Mouse (Mus musculus) cerebellum, postnatal 36 days (tissue): ENCODE data around the gene Nkx6-2.

Source experiments
- DNase-seq, 2 experiments: peaks; one replicate each; pipeline ENCODE4 v3.0.0; 2021 to 2022; ENCODE audit warnings: mixed read lengths in 2 of 2

Nkx6-2 gene

DNA sequence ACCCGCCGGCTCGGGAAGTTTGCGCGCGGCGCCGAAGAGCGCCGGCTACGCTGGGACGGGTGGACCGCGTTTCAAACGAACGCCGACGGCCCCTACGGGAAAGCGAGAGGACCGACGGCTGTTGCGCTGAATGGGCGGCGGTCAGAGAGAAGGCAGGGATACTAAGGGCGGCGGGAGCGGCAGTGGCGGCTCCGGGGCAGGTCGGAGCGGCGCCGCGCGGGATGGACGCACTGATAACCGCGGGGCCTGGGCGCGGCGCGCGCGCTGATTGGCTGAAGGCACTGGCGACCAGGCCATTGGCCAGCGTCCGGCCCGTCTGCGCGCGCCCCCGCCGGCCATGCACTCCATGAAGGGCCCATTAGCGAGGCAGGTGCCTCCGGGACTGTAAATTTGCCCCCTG is at the start of gene Nkx6-2:
TSS of gene Nkx6-2 (minus strand) at position 203 of the 400 bp plus-strand sequence.
- peak; percentile 37 to 50 for DNase-seq

DNA sequence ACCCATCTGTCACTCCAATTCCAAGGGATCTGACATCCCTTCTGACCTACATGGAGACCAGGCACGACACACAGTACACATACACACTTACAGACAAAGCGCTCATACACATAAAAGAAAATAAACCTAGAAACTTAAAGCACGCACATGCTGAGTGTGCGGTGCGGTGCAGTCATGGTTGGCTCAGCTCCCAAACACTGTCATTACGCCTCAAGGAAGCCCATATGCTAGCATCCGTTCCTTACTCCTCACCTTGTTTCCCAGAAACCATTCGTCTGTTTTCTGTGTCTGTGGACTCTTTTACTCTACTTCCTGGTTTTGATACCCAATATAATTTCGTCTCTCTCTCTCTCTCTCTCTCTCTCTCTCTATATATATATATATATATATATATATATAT is 42.6 kb upstream of the Nkx6-2 start:
- no peak for DNase-seq

DNA sequence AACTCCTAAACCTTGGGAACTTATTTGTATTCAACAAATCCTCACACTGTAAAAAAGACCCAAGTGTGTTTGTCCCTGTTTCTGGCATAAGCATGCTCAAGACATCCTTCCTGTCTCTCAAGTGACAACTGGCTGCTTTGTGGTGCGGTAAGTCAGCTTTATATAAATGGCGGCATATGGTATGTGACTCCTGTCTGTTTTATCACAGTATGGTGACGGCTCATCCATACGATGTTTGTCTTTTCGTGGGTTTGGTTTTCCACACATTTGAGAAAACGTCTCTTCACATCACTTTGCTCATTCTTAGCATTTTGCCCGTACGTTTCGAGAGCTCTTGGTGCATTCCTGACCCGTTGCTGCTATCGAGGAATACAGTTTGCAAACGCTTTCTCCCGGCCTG is 40.0 kb upstream of the Nkx6-2 start:
- DNase-seq, result no peak

DNA sequence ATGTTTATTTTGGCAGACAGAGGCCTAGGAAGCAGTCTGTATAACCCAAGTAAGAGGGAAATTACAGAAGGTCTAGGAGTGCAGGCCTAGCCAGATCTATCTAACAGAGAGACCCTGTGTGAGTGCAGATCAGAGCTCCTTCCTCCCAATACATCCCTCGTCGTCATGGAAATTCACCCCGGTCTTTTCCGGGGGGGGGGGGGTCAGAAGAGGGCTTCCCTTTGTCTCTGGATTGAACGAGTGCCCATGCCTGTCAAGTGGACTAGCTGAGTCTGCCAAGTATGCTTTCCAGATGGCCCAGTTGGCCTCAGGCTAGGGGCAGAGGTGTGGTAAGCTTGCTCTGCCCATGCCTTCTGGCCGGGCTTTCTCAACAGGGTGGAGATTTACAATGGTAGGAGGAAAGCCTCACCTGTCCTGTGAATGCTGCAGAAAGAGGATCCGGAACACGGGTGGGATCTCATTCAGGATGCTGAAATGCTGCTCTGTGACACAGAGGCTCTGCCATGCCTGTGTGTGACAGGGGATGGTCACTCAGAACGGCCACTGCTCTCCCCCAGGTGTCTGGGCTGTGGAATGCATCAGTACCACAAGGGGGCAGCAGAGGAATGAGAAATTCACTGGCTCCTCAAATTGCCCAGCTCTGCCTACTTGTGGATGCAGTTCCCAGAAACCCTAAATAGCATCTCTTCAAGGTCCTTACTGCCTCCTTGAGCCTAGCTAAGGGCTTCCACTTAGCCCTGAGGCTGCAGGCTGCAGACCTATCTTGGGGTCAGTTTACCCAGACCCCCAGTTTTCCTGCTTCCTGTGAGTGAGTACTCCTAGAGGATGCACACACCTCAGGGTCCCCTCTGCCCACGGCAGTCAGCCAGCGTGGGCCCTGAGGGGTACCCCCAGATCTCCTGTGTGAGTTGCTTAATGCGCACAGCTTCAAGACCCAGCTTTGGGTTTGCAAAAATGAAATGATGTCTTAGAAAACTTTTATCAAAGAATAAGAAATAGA is 33.5 kb upstream of the Nkx6-2 start:
- peak; percentile 72 to 79 for DNase-seq

DNA sequence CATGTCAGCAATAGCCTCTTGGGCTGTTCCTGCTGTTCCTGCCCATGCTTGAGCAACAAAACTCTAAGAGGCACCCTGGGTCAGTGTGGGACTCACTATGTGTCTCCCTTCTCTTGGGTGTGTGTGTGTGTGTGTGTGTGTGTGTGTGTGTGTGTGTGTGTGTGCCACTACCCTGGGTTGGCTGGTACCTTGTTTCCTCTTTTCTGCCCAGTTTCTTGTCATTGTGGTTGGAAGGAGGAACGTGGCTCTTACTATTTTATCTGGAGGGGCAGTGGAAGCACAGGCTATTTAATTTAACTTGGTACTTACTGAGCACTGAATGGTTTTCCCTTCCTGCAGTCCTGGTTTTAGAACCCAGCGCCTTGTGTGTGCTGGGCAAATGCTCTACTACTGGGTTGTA is 27.7 kb upstream of the Nkx6-2 start:
- DNase-seq, result no peak

DNA sequence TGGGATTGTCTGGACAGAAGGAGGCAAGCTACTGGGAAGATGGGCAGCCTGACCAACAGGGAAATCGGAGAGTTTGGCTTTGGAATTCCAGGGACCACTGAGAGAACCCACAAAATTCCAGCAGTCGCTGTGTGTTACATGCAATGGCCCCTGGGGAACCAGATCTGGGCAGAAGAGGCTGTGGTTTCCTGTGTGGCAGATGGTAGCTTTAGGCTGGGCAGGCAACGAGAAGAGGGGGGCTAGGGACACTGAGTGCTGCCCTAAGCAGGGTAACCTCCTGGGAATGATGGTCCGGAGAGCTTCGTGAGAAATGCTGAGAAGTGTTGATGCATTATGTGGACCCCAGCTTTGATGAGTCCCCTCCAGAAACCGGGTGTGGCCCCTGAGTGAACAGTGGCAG is 13.3 kb upstream of the Nkx6-2 start:
- no peak for DNase-seq

DNA sequence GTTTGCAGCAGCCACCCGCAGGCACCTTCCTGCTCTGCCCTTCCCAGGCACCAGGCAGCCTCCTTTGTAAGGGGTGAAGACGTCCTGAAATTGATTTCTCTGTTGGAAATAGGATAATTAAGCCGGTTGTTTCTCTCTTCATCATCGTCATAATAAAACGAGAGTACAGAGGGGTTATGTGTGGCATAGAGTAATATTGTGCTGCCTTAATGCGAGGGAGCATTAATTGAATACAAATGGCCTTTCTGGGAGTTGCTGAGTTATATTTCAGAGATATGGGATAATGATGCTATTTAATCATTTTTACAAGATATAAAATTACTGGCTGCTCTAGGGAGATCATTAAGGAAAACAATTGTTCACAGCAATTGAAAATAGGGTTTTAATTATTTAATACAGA is 12.7 kb upstream of the Nkx6-2 start:
- DNase-seq, result no peak

DNA sequence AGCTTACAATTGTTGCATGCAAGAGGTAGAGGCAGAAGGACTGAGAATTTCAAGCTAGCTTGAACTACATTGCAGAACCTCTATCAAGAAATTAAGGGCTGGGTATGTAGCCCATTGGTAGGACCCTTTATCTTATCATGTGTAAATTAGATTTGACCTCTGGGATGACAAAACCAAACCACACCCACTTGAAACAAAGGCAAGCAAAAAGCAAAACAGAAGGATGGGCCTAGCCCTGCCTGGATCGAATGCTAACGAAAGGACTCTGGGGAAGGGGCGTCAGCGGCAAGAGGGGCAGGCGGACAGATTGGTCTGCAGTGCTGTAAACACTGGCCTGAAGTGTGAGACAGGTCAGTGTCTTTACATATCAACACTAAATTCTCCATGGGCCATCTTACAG is 8.7 kb upstream of the Nkx6-2 start:
- no peak for DNase-seq

DNA sequence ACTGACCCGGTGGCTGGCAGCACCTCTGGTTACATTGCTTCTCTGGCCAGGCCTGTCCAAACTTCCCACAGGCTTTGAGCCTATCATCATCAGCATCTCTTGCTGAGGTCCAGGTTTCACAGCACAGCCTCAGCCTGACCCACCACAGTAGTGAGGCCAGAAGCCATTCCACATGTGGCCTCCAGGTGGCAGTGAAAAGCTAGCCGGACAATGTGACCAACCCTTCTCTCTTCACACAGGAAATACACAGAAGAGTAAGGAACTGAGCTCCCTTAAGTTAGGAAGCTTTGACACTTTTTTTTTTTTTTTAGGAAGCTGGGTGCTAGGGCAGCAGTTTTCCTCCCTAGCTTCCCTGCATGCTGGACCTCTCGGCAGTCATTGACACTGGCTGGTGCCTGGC is 7.7 kb upstream of the Nkx6-2 start:
- DNase-seq, result peak; percentile 41 to 47

DNA sequence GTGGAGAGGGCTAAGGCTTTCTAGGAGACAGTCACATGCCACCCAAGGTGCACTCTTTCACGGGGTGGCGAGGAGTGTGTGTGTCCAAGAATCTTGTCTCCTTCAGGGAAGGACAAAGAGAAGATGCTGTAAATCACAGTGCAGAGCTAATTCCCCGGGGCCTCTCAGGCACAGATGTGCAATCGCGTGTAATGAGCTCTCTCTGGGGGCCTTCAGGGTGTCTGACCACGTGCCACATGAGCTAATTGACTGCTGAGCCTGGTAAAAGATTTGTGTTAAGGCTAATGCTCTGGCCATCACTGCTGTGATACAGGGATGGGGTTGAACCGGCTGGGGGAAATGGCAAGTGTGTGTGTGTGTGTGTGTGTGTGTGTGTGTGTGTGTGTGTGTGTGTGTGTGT is 5.3 kb upstream of the Nkx6-2 start:
- no peak for DNase-seq

DNA sequence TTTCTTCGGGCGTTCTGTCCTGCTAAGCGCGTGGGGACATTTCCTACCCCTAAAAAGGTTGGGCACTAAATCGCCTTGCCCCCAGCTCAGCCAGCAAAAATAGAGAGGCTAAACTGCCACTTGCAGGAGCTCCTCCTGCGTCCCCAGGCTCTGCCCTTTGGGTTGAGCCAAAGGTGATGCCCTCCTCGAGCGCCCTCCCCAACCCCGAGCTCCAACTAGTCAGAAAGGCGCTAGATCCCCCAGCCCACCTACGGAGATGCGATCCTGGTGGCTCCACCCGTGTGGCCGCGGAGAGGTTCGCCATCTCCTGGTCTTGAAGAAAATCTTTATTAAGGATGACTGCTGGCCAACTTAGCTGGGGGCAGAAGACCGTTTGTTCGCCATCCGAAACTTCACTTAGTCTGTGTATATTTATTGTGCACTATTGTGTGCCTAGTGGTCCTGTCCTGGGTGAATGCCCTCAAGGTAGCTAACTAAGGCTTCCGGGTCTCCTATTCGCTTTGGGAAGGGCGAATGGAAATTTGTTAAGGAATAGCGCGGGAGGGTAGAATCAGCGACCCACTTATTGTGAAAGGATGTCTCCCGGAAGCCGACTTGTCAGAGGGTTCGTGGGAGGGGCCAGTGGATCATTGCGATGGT is 2.7 kb upstream of the Nkx6-2 start:
- no peak for DNase-seq

DNA sequence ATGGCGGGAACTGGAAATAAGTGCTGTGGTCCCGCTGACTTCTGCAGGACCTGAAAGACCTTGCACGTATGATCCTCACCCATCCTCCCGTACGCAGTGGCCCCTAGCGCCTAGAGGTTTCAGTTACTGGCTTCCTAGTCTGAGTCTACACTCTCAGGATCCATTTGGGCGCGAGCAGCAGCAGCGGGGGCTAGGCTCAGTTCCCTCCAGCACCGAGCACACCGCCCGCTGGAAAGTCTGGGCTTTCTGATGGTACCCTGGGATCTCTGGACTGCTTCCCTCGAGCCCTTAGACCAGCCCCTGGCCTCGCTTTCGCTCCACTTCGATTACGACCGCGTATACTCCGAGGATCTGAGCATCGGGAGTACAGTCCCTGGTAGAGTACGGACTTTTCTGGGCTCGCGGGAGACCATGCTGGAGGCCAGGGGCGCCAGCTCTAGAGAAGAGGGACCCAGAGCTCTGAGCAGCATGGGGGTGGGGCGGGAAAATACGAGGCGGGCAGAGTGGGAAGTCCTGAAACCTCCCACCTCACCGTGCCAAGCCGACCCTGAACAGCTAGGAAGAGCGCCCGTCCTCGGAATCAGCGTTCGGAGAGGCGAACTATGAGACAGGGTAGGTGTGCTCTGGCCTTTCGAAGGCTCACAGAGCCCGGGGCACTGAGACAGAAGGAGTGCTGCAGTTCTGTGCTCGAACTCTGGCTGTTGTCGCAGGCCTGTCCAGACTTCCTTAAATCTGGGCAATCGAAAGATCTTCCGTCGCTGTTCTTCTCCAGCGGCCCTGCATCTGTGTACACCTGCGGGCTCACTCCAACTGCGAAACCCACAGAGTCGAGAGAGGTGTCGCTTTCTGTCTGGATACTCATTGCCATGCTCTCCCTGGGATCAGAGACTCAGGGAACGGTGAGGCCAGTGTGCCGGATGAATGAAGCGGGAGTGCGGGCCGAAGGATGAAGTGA is 1.9 kb upstream of the Nkx6-2 start:
- peak; percentile 19 to 28 for DNase-seq

DNA sequence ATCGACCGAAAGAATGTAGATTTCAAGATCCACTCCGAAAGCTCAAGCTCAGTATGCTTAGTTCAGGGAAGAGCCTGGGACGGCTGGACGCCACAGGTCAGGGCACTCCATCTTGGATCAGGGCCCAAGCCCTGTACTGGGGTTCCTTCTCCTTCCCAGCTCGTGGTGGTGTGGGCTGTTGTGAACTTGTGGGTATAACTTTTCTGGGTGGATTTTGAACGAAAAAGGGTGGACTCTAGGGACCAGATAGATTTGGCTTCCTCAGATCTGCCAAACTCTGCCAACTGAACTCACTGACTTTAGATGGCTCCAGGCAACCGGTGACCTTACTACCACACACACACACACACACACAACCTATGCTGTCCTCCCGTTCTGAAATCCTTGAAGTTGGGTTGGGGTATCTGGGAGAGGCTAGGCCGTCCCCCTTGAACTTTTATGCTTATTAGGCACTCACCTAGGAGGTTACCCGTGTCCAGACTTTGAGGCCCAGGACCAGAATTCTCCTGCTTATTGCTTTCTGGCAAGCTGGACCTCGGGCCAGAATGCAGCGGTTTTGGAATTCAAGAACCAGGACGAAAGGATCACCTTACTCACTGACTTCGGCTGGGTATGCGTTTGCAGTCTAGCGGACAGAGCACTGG is 619 bp upstream of the Nkx6-2 start:
- DNase-seq, result no peak

DNA sequence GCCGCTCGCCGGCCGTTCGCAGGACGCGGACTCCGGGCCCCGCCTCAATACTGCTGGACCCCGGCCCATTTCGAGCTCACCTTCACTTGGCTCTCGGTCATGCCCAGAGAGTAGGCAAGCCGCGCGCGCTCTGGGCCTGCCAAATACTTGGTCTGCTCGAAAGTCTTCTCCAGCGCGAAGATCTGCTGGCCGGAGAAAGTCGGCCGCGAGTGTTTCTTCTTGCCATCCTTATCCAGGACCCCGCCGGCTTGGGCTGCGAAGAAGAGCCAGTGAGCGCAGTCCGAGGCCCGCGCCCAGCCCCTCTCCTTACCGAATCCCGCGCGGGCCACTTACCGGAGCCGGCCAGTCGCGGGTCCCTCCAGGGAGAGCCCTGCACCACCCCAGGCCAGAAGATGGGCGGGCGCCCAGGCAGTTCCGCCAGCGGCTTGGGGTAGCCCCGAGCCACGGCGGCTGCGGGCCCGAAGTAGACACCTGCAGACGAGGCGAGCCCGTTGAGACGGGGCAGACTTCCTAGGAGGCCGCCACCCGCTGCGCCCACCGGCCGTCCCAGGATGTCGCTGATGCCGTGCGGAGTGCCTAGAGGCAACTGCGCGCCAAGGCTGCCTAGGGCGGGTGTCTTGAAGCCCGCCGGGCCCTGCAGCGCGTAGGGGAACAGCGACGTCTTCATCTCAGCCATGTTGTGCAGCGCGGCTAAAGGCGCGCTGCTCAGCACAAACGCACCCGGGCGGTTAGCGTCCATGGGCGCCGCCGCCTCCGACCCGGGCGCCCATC is 611 bp downstream of the Nkx6-2 start:
- peak; percentile 20 to 24 for DNase-seq

DNA sequence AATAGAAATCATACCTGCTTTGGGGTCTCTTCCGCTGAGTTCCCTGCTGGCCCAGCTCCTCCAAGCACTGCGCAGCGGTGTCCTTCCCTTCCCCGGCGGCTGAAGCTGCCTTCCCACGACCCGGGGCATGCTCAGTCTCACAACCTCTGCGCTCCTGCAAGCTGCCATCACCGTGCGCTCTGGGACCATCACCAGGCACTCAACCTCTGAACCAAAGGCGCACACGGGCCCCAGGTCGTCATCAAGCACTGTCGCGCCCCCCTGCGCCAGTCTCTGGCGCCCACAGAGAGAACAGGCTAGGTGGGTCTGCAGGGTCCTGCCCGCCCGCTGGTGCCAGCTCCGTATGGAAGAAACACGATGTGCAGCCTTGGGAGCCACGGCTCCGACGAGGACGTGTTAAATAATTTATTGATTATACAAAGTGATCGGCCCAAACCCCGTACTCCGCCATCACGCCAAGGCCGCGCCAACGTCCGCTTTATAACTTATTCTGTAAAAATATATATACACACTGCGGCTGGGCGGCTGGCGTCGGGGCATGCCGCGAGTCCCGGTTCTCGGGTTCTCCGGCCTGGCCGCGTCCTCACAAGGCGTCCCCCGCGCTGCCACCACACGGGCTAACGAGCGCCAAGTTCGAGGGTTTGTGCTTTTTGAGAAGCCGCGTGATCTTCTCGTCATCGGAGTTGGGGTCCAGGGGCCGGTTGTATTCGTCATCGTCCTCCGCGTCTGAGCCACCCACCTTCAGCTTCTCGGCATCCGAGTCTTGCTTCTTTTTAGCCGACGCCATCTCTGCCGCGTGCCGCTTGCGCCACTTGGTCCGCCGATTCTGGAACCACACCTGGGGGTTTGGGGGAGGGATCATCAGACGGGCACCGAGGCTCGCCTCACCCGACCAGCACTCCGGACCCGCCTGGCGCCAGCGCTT is 1.5 kb downstream of the Nkx6-2 start:
- DNase-seq, result peak in 1 of 2 experiments; percentile 15

DNA sequence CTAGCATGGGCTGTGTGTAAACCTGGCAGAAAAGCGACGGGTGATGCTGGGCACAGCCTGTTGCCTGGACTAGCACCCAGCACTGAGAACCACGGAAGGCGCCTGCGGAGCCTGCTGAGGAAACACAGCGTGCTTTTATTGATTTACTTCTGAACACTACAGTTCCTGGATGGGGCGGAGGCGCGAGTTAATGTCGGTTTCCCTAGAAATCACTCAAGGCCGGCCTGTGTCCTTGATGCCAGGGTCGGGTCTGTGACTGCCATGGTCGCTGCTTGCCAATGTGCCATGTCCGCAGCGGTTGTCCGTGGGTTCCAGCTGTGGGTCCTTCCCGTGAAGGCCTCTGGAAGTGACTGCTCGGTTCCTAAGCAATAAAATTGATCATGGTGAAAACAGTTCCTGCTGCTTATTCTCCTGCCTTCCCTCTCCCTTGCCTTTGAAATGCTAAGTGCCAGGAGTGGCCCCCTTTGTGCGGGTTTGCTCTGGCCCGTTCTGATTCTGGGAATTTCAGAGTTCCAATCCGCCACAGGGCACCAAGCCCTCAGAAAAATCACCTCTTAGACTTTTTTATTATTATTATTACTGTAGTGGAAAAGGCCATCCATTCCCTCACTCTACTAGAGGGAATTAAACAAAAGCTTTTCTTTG is 3.2 kb downstream of the Nkx6-2 start:
- no peak for DNase-seq

DNA sequence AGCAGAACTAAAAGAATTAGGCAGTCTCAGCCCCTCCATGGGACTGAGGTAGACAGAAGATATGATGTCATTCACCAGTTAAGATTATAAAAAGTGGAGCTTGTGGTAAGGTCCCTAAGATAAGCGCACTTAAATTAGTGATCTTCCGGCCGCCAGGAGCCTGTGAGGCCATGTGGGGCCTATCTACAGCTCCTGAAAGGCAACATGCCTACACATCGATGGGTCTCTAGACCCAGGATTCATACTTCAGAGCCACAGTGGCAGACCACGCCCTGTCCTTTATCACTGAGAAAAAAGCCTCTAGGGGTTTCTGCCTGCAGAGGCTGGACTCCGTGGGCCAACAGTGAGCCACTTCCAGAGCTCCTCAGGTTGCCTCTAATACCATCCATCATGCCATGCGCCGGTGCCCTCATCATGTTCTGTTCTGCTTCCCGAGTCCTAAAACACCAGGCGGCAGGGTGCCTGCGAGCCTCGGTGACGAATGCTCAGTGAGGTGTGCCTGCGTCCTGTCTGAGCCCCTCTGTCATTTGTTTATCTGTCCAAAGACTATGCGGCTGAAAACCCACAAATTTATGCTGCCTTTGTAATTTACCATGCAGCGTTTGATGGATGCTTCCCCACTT is 6.4 kb downstream of the Nkx6-2 start:
- DNase-seq, result no peak

DNA sequence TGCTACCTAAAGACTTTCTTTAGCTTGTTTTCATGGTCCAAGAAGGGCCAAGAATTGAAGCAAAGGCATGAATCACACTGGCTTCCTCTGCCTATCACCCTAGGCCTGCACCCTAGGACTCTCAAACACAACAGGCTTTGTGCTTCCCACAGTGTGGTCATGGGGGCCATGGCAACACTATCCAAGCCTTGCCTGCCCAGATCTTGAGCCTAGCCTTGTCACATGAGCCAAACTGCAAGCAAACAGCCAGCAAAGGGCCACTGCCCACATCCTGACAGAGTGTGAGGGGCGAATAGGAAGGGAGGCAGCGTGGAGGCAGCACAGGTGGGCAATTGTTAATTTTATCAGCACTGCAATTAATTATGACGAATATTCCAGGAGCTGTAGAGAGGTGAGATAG is 9.9 kb downstream of the Nkx6-2 start:
- DNase-seq, result no peak

DNA sequence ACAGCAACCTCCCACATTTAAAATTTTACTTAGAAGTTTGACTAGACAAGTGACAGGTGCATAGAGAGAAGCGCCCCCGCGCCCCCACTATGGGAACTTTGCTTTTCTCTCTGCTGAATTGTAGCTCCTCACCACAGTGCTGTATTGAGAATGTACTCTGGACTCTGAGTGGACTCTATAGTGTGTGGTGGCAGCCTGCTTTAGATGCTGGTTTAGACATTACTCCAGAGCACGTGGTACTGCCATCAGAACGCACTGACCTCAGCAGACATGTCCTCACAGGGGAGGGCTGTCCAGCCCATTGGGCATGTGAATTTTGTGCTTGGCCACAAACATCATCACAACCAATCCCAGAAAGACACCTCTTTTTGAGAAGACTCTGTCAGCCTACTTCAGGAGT is 11.8 kb downstream of the Nkx6-2 start:
- no peak for DNase-seq

DNA sequence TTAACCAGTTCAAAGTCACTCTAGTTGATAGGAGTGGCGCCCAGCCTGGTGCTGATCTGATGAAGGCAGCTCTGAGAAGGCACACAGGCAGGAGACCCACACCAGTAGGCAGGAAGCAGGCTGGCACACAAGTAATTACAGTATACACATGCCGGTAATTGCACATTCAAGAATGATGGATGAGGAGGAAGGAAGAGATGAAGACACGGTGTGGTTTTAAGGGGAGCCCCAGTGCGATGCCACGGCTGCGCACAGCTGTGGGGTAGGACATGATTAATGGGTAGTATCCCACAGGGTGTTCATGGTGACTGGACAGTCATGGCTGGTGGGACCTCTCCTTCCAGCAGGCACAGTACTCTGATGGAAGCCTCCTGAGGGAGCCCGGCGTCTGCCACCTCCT is 16.1 kb downstream of the Nkx6-2 start:
- no peak for DNase-seq
